Mouse (Mus musculus) erythroblast, embryonic 14.5 days (primary cell): ENCODE measurements around the gene Ctnnd2.

ENCODE experiments used
- GATA1 ChIP-seq: IDR thresholded peaks from 2 replicates; pipeline ENCODE4 v1.6.1; 2012; ENCODE audit warnings: low read length, inconsistent platforms, mixed read lengths
- TAL1 ChIP-seq: IDR thresholded peaks from 3 replicates; pipeline ENCODE4 v1.6.1; 2012; ENCODE audit warnings: low read length, inconsistent platforms, mixed read lengths

DNA sequence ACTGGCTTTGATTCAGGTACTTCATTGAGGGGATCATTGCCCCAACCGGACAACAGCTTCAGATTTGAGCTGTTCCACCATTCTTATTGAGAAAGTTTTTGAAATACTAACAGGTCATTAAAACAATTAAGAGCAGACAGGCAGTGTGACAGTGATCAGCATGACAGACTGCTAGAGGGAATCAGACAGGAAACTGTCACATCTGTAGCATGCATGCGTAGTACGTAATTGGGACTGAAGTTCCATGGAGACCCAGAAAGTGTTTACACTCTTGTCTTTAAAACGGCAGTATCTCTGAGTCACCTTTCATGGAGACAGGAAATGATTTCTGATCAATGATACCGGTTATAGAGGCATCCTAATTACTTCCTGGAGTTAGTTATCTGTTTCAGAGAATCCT is 286.3 kb downstream of the Ctnnd2 start:
- TF ChIP-seq GATA1 = no peak
- no peak for TF ChIP-seq TAL1
